Mouse (Mus musculus): Measurements from ENCODE around the gene Nrip1.

DNA sequence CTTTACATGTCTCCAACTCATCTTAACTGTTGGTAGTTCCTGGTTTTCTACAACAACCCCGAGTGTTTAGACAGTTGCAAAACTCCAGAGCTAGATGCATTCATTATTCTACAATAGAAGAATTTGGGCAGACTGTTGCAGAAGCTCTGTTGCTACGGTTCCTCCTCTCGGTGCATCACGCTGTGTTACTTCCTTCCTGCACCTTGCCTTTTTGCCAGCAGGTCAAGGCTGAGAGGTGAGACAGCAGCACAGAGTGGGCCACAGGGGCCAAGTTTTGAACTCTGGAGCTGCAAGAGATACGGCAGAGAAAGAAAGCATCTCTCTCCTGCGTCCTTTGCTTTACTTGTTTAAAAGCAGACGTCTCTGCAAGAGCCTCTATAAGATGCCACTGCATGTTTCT is 64.3 kb downstream of the Nrip1 start:
- TF ChIP-seq CTCF (IDR thresholded peaks at IDR 0.05; ENCODE audit: low read depth, low read length) (no peak), POLR2A (IDR thresholded peaks at IDR 0.05; ENCODE audit: borderline replicate concordance, low read depth, low read length) (no peak)
